Mouse (Mus musculus) 3T3-L1 (cell line): ENCODE data around the gene Gm5617.
"Not testable (repeated sequence)": the region's sequence is repeated elsewhere in the genome, so short reads cannot be mapped to it uniquely, and the experiment has no call there.

Experiments used
- DNase-seq: peaks from one replicate; pipeline ENCODE4 v3.0.0-alpha.2; 2015; ENCODE audit warnings: low read depth, low spot score

The Gm5617 gene

DNA sequence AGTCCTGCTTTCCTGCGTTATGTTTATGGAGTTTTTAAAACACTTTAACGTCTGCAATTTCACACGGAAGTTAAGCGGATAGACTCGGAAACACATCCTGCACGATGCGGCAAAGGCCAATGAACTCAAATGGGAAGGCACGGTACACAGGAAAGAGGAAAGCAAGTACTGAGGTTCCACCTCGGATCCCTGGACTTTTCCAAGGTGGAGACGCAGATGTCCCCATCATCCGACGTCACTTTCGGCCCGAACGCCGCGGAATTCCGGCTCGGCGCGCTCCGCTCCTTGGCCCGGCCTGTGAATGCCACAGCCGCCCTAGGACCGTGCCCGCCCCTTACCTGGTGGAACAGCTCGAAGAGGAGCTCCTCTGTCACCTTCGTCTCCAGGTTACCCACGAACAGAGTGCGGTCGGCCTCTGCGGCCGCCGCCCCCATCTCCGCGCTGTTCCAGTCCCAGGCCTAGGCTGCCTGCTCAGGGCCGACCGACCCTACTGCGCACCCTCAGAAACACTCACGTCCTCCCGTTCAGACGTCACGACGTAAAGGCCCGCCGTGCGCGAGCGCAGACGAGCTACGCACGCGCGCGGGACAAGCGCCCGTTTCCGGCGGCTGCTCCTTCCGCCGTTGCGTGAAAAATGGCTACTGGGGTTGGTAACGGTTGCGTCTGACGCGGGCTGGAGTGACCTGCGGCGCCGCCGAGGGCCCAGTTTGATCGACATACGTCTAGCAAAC, at the start of gene Gm5617, which contains the start of gene Rbm7:
Gene Gm5617 (plus strand): TSS at position 626 of the 731 bp plus-strand sequence.
Gene Rbm7 (minus strand): TSS at position 483 of the 731 bp plus-strand sequence.
- DNase-seq = peak; percentile 90

DNA sequence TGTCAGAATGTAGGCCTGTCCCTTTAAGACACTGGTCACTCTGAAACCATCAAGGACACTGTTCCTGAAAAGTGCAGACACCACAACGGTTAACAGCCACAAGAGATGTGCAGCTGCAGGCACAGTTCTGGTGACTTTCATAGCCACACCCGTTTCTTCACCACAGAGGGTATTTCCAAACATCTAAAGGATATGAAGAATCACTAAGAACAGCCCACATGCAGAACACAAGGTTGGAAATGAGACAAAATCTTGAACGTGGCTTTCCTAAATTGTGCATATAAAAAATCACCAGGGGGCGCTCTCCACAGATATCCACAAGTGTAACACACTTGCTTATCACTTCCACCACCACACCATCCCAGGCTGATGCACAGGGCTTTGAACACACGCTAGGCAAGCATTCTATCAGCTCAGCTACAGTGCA, 47.4 kb upstream of the Gm5617 start:
- DNase-seq = peak; percentile 68

DNA sequence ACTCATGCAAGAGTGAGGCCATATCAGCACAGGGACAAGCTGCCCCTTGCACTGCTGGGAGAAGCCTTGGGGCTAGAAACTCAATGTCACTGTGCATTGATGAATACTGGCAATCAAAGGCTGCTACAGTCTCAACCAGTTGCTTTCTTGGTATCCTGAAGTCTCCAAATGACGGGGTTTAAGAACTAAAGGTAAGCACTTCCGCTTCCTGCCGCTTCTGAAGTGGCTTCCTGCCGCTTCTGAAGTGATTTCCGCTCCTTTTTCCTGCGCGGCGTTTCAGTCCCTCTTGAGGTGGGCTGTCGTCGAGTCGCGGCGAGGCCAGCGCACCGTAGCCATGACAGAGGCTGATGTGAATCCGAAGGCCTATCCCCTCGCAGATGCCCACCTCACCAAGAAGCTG, 45.2 kb upstream of the Gm5617 start:
- no peak for DNase-seq

DNA sequence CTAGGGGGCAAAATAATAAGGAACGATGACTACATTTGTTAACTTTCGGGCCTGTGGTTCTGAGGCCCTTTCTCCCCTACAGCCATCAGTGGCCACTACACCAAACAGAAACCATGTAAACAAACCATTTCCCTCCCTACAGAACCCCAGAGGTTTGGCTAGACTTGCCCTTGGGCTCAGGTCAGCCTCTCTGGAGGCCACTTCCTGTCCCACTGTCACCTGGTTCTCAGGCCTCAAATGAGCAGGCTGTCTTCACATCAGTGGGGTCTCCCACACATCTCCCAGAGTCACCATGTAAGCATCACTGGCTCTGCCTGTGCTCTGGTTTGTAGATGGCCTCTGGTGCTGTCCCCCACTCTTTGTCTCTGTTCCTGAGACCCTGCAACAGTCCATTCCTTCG, 39.3 kb upstream of the Gm5617 start:
- peak; percentile 14 for DNase-seq

DNA sequence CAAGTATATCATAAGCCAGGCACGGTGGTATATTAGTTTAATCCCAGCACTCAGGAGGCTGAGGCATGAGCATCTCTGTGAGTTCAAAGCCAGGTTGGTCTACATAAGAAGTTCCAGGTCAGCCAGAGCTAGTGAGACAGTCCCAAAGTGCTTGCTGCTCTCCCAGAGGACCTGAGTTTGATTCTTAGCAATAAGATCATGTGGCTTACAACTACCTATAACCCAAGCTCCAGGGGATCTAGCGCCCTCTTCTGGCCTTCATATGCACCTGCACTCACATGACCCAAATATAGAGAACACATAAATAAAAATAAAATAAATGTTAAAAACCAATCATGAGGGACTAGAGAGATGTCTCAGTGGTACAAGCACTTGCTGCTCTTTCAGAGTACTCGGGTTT, 36.4 kb upstream of the Gm5617 start:
- no peak for DNase-seq

DNA sequence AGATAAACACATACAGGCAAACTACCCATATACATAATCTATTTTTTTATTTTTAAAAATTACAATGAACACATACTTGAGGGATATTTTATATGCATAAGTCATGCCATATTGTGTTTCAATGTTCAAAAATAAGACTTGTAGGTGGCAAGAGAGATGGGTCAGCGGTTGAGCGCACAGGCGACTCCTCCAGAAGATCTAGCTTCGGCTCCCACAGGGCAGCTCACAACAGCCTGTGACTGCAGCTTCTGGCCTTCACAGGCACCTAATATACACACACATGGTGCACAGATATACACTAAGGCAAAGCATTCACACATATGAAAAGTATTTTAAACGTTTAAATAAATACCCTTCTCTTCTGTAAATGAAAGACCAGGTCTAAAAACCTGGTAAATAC, 35.9 kb upstream of the Gm5617 start:
- DNase-seq = no peak

DNA sequence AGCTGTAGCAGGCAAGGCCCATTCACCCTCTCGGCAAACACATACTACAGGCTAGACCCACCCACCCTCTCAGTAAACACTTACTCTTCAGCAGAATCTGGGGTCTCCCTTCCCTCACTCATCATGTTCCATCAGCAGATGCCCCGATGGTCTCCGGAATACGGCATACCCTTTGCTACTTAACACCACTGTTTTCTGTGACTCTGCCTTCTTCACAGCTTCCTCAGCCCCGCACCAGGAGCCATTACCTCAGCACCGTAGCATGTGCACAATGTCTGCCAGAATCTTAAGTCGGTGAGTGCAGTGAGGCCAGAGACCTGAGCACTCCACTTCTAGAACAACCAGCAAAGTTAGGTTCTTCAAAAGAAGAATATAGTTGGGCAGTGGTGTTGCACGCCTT, 34.5 kb upstream of the Gm5617 start:
- no peak for DNase-seq

DNA sequence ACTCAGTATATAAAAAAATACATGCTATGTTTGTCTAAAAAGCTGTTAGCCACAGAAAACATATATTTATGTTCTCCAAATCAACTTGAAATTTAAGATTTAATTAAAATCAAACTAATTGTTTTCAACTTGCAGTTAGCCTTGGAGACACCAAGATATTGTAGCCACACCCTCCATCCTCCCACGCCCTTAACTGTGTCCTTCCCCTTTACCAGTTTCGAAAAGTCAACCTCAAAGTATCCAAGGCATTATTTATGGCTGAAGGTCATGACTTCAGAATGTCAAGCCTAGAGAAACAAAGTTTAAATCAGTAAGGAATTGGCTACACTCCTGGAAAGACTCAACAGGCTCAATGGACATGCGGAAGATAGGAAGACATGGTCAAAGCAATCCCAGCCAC, 33.7 kb upstream of the Gm5617 start:
- DNase-seq = no peak

DNA sequence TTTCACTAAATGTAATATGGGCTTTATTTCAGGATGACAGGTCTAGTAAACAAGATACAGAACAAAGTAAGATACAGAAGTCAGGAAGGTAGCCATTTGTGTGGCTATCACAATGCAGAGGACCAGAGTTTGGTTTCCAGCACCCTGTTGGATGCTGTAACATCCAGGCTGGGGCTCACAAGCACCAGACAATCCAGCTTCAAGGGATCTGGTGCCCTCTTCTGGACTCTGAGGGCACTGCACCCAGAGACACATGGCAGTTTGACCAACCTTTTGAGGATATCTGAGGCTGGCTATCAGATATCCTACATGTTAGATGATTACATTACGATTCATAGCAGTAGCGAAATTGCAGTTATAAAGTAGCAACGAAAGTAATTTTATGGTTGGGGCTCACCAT, 29.6 kb upstream of the Gm5617 start:
- DNase-seq = peak; percentile 26

DNA sequence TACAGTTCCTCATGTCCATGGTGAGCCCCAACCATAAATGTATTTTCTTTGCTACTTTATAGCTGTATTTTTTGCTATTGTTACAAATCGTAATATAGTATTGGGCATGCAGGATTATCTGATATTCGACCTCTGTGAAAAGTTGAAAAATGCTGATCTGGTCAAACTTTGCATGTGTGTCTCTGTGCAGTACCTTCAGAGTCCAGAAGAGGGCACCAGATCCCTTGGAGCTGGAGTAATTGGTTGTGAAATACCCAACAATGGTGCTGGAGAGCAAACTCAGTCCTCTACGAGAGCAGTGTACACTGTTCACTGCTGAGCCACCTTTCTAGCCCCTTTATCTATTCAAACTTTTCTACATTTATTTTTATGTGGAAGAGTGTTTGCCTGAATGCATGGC, 28.4 kb upstream of the Gm5617 start:
- DNase-seq = peak; percentile 76

DNA sequence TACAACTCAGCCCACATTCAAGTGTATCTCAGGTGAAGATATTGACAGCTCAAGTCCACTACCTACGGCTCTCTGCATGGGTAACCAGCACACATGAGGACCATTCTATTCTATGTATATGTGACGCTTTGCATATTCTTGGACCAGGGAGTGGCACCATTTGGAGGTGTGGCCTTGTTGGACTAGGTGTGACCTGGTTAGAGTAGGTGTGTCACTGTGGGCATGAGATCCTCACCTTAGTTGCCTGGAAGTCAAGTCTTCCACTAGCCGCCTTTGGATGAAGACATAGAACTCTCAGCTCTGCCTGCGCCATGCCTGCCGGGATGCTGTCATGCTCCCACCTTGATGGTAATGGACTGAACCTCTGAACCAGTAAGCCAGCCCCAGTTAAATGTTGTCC, 27.8 kb upstream of the Gm5617 start:
- not testable (repeated sequence) for DNase-seq

DNA sequence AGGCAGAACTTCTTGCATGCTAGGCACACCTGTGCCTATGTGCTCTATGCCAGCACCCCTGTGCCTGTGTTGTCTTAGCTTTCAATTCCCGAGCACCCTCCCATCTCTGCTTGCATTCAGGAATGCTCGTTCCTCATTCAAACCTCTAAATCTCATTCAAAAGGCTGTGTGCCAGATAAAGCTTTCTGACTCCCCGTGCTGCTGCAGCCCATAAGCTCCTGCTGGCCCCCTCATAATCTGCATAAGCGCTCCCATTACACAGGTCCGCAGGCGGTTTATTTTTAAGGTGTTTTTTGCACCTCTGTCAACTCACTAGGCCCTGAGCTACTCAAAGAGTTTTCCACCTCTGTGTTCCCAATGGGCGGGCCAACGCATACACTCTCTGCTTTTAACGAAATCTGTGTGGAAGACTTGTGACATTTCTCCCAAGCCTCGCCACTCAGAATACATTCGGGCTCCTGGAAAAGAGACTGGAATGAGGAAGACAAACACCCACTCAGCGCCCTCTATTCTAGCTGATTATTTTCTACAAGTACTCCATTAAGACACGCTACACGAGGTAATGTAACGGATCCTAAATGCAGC, 22.7 kb upstream of the Gm5617 start:
- no peak for DNase-seq

DNA sequence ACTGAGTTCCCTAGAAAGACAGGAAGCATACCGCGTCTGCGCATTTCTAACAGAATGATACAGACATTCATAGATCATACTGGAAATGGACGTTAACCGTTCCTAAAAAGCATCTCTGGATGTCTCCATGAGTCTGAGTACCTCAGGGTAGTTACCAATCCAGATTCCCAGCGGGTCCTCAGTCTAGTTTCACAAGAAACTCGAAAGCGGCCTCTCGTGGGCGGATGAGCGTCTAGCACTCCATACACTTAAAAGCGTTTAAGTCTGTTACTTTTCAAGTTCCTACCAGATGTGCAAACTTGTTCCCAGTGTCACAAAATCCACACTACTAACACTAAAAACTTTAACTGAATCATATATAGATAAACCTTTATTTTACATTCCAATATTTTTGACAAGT, 22.1 kb upstream of the Gm5617 start:
- no peak for DNase-seq

DNA sequence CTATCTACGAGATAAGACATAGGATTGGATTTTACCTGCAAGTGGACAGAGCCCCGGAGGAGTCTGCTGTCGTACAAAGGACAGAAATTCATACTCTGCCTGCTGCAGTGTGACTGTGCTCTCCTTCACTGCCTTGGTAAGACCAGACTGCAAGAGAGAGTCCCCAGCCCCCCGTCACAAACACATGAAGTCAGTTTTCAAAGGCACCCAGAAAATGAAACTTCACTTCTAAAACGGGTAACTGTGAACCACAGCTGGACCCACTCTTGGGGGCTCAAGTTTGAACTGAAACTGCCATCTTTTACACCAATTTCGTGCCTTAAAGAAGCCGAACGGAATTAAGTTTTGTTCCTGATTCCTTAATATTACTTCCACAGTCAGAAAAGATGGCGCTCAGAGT, 20.9 kb upstream of the Gm5617 start:
- no peak for DNase-seq

DNA sequence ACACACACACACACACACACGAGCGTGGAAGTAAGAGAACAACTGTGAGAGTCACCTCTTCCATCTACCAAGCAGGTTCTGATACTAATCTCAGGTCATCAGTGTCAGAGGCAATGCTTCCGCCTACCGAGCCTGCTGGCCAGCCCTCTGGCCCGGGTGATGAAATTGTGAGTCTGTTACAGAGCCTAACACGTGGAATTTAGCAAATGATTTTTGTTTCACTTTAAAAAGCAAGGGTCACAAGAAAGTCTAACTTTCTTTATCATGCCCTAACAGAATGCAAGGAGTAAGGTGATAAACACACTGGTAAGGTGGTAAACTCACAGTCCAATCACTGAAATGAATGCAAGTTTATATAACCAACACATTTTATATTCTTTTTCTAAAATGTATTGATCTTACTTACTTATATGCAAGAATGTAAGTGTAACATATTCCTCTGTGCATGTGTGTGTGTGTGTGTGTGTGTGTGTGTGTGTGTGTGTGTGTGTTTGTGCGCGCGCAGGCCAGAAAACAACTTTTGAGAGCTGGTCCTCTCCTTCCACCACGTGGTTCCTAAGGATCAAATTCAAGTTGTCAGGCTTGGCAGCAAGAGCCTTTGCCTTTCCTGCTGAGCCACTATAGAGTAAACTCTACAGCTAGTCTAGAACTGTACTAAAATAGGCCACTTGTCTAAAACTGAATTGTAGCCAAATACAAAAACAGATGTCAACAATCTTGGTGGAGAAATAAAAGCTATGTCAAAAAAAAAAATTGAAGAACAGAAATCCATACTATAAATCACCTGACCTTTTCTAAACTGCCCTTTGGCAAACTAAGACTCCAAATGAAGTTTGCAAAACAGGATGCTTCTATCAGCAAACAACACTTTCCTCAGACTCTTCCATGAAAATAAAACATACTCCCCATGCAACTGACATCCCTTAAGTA, 18.7 kb upstream of the Gm5617 start:
- no peak for DNase-seq

DNA sequence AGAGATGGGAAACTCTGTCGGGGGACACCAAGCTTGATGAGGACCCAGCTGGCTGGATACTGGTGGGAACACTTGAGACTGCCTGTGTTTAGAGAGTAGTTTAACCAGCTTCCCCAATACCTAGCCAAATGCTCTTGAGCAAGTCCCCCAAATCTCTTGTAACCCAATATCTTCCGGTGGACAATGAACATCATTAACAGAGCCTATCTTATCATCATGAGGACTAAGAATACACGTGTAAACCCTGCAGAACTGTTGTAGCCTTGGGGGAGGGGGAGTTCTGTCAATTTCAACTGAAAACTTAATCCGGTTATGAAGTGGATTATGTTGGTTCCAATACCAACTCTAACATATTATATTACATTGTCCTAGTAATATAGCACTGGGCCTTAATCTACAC, 16.4 kb upstream of the Gm5617 start:
- DNase-seq = no peak

DNA sequence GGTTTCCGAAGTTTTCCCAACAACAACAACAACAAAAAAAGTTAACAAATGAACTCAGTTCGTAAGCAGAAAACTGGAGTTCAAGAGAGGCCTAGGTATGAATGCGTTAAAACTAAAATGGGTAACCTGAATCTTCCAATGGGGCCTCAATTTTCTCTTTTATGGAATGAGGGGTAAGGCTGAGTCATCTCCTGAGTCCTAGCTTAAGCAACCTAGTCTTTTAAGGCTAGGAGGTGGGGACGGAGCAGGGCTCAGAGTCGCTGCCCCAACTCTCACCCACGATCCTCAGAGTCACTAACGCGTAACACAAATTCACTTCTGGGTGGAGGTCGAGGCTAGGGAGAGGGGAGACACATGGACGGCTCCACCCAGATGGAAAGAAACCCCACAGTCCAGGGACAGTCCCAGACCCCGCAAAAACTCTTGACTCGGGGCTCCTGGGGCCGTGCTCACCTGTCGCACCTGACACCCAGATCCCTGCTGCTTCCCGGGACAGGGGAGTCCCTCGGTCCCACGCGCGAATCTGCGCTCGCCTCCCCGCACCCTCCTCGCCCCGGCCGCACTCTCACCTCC, 15.3 kb upstream of the Gm5617 start:
- DNase-seq = peak; percentile 49

DNA sequence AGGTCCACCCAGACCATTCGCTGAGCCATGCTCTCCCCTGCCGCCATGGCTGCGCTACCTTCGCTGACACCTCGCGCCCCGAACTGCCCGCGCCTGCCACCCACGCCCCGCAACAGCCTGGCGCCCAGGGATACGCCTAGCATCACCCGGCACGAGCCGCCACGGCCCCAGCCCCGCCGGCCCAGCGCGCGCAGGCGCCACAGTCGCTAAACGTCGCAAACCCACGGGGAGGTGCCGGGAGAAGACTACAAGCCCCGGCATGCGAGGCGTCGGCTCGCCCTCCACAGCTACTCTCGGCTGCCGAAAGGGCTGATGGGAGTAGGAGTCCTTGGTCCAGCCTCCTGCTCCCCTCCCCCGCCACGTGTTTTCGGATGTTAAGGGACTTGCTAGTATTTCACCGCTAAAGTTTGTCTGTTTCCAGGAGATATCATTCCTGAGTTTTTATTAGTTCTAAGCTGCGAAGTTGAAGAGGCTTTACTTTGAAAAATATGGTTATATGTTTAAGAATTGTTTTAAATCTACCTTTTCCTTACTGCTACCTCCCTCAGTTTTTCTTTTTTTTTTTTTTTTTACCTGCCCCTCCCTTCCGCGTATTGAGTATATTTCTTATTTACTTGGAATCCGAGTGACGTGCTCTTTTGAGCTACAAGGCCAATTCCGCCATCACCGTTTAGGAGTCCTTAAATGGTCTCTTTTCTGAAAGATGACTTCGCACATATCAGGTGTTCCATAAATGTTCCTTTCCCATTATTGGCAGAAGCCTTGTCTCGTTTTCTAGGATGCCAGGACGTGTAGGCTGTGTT, 14.6 kb upstream of the Gm5617 start, which contains the start of gene Rexo2:
Gene Rexo2 (minus strand): TSS at position 213 of the 803 bp plus-strand sequence.
- DNase-seq = peak; percentile 95

DNA sequence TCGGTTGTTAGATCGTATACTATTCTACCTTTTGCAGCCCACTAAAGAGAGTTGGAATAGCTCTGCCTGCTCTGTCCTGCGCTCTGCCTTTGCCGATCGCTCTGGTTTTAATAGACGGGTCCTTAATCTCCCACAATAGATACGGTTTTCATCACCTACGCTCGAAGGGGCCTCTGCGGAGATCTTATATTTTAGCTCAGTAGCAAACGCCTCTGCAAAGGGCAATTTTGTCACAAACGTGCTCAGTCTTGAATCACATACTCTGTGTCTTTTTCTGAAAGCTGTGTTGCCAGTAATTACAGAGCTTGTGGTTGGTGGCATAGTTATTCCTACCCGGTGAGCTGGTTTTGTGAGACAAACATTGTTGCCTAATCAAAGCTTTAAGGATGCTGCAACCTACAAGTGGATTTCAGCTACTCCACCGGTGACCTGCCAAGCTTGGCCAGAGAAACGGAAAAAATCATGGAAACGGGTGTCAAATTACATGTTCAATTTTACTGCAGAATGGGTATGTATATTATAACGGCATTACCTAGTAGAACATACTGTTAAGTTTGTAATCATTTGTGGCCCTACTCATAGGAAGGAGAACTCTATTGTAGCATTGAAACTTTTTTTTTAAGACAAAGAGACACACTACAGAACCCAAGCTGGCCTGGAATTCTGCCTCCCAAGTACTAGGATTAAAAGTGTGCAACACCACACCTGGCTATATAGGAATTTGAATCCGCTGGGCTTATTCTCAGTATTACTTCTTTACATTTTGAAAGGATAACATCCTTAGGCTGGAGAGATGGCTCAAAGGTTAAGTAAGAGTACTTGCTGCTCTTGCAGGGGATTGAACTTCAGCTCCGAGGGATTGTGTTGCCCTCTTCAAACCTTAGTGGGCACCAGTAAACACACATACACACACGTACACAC, 13.8 kb upstream of the Gm5617 start:
- peak; percentile 61 for DNase-seq

DNA sequence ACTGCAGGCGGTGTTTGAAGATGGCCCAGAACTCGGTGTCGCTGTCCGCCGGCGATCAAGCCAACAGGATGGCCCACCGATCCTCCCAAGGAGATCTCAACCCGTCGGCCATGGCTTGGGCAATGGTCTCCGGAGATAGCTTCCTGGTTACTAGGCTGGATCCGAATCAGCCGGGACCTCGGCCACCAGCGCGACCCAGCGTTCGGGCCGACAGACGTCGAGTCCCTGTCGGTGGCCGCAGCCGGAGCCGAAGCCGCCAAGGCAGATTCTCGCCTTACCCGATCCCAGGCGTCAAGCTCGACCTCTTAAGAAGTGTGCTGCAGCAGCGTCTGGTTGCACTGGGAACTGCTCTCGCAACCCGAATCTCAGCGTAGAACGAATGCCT, 298 bp downstream of the Gm5617 start:
- peak; percentile 41 for DNase-seq
